In genomic region chr11:24162056-24162455, GRCm38 (mm10) we compare ENCODE assay signal across 8 mouse cellular contexts.
A peak's percentile ranks its signal among the peaks of the same experiment; 100 is the strongest.
DNase-seq lines count a peak whose midpoint lies in the region; ATAC-seq and TF ChIP-seq lines count a peak whose summit lies in the region.

No protein-coding gene starts in this region.

- H3K4me1 ChIP-seq in hindbrain, postnatal 0 days (ENCODE audit: insufficient read depth, low read length) = peaks cover 12% of the 10 kb centered on the region
- H3K4me1 ChIP-seq in neural tube, embryonic 14.5 days (ENCODE audit: control insufficient read depth, insufficient read depth, low read length) = peaks cover 20% of the 10 kb centered on the region; the same call in 1 of the 2 replicates
- H3K4me1 ChIP-seq in liver, embryonic 11.5 days (replicated peaks; ENCODE audit: control insufficient read depth, insufficient read depth, low read length) = peaks cover 2% of the 10 kb centered on the region; the same call in 1 of the 2 replicates

- no peak overlapping the region for H3K4me2 ChIP-seq in hindbrain, postnatal 0 days (ENCODE audit: low read depth, low read length)
- no peak overlapping the region for H3K4me2 ChIP-seq in neural tube, embryonic 14.5 days (ENCODE audit: low read depth, low read length)
- no peak overlapping the region for H3K4me2 ChIP-seq in liver, embryonic 11.5 days

- H3K27ac ChIP-seq in hindbrain, postnatal 0 days = no peak overlapping the region
- no peak overlapping the region for H3K27ac ChIP-seq in neural tube, embryonic 14.5 days (ENCODE audit: low read depth, low read length)
- H3K27ac ChIP-seq in liver, embryonic 11.5 days (ENCODE audit: low read depth, low read length) = no peak overlapping the region

- TF ChIP-seq CTCF in hindbrain, postnatal 0 days (IDR thresholded peaks at IDR 0.05; ENCODE audit: low read depth) = no peak

- no peaks in the 10 kb centered on the region for H3K36me3 ChIP-seq in hindbrain, postnatal 0 days (ENCODE audit: insufficient read depth, low read length)
- H3K36me3 ChIP-seq in neural tube, embryonic 14.5 days (ENCODE audit: control insufficient read depth, insufficient read depth, low read length) = peaks cover 17% of the 10 kb centered on the region; the same call in 1 of the 2 replicates
- H3K36me3 ChIP-seq in liver, embryonic 11.5 days (ENCODE audit: control insufficient read depth, insufficient read depth, low read length) = peaks cover 26% of the 10 kb centered on the region

- H3K4me3 ChIP-seq in hindbrain, postnatal 0 days (ENCODE audit: low read length) = no peak overlapping the region
- no peak overlapping the region for H3K4me3 ChIP-seq in neural tube, embryonic 14.5 days (ENCODE audit: low read depth, low read length)
- no peak overlapping the region for H3K4me3 ChIP-seq in liver, embryonic 11.5 days (ENCODE audit: low read depth, low read length)

- 20% methylated on average over 7 of the region's 7 CpGs for WGBS in hindbrain, postnatal 0 days
- 30% methylated on average over 7 of the region's 7 CpGs for WGBS in neural tube, embryonic 14.5 days
- 77% methylated on average over 7 of the region's 7 CpGs for WGBS in liver, embryonic 11.5 days

- no peaks in the 10 kb centered on the region for H3K9me3 ChIP-seq in hindbrain, postnatal 0 days (ENCODE audit: low read length)
- no peaks in the 10 kb centered on the region for H3K9me3 ChIP-seq in neural tube, embryonic 14.5 days (ENCODE audit: control insufficient read depth, low read length)
- no peaks in the 10 kb centered on the region for H3K9me3 ChIP-seq in liver, embryonic 11.5 days (ENCODE audit: control insufficient read depth, low read length)

- H3K9ac ChIP-seq in hindbrain, postnatal 0 days (replicated peaks; ENCODE audit: low read length) = no peak overlapping the region
- H3K9ac ChIP-seq in neural tube, embryonic 14.5 days (replicated peaks; ENCODE audit: low read depth, low read length) = no peak overlapping the region
- no peak overlapping the region for H3K9ac ChIP-seq in liver, embryonic 11.5 days (ENCODE audit: low read depth, low read length)

- H3K27me3 ChIP-seq in hindbrain, postnatal 0 days (ENCODE audit: insufficient read depth, low read length) = no peaks in the 10 kb centered on the region
- H3K27me3 ChIP-seq in neural tube, embryonic 14.5 days (ENCODE audit: control insufficient read depth, insufficient read depth, low read length) = no peaks in the 10 kb centered on the region
- no peaks in the 10 kb centered on the region for H3K27me3 ChIP-seq in liver, embryonic 11.5 days (replicated peaks; ENCODE audit: control insufficient read depth, insufficient read depth, low read length)

- ATAC-seq in hindbrain, postnatal 0 days = peak; percentile 46; the same call in 1 of the 2 replicates
- peak; percentile 65; the same call in 1 of the 2 replicates for ATAC-seq in neural tube, embryonic 14.5 days (ENCODE audit: low read depth)
- no peak for ATAC-seq in liver, embryonic 11.5 days (replicated peaks; ENCODE audit: low FRiP score)

- DNase-seq in cerebellum, postnatal 36 days = peak; percentile 8 to 10
- no peak for DNase-seq in cerebellum, adult 9-11 months
- DNase-seq in ovary, postnatal 14 days (ENCODE audit: low spot score) = peak; percentile 18
- no peak for DNase-seq in ovary, postnatal 10 days (ENCODE audit: low spot score)
- peak; percentile 81 for DNase-seq in hindbrain, postnatal 0 days (ENCODE audit: low spot score)
- no peak for DNase-seq in T-cell, adult 2 months (ENCODE audit: low spot score)
- no peak for DNase-seq in liver, embryonic 11.5 days (ENCODE audit: low spot score)

Comparison
In these comparisons a context has a peak if more than half of its experiments do, and no peak if none do; other contexts are left out.
1. DNase-seq: peak in cerebellum, postnatal 36 days (2 of 2), ovary, postnatal 14 days (single experiment) and hindbrain, postnatal 0 days (single experiment); none in cerebellum, adult 9-11 months (single experiment), ovary, postnatal 10 days (single experiment), T-cell, adult 2 months (single experiment) and liver, embryonic 11.5 days (single experiment).